In the genomic region with DNA sequence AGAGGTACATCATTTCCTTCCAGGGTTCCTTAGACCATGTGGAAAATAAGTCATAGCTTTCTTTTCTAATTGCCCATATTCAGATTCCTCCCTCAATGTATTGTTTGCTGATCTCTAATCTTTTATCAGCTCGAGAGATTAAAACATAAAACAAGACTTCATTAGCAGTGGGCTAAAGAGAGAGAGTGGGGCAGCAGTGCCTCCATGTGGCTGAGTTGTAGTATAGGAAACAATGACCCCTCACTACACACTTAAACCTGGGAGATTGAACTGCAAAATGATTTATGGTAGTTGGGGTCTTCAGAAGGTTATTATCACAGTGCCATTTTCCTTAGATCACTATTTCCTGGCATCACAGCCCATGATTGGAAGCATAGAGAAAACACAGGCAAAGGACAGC, we compare ENCODE assay signal across 10 mouse cellular contexts. TPM values are rescaled to one million over a fixed set of nuclear protein-coding genes. Genes with fewer than 3 reads are reported as not detected.
DNase-seq lines count a peak whose midpoint lies in the region; ATAC-seq and TF ChIP-seq lines count a peak whose summit lies in the region.
"Had no signal": no experiment of that assay in that cellular context is flagged by ENCODE, and none has a peak within 500 bp of the region (broad histone marks: within the 10 kb centered on the region; RNA-seq: fewer than 3 reads in every experiment).

No protein-coding gene starts in this region.

- WGBS in cerebellum, adult 2 months, result 6% methylated on average over 1 of the region's 1 CpGs
- WGBS in limb, embryonic 14.5 days, result 50% methylated on average over 1 of the region's 1 CpGs
- WGBS in limb, embryonic 10.5 days, result 66% methylated on average over 1 of the region's 1 CpGs
- 24% methylated on average over 1 of the region's 1 CpGs for WGBS in midbrain, embryonic 15.5 days

- peak in 1 of 2 experiments; percentile 2 for DNase-seq in cerebellum, adult 2 months
- no peak for DNase-seq in cerebellum, adult 9-11 months
- peak; percentile 36 for DNase-seq in limb, embryonic 14.5 days (ENCODE audit: low spot score)
- no peak for DNase-seq in limb, embryonic 10.5 days (ENCODE audit: low spot score)
- DNase-seq in adrenal gland, postnatal 14 days, result peak; percentile 66
- peak; percentile 21 to 63 for DNase-seq in layer of hippocampus, postnatal 14 days (ENCODE audit: low spot score in 2 of 2)
- DNase-seq in c-Kit-positive CD71-positive TER-119-positive erythroid progenitor cells, embryonic 14.5 days (ENCODE audit: low spot score), result no peak

- no peak overlapping the region for H3K9ac ChIP-seq in limb, embryonic 14.5 days (ENCODE audit: low read depth, low read length, severe bottlenecking)
- H3K9ac ChIP-seq in midbrain, embryonic 15.5 days, result no peak overlapping the region
- H3K9ac ChIP-seq: embryonic facial prominence, embryonic 15.5 days had no signal

- H3K36me3 ChIP-seq in limb, embryonic 14.5 days (ENCODE audit: control insufficient read depth, insufficient read depth, low read length), result no peaks in the 10 kb centered on the region
- H3K36me3 ChIP-seq in limb, embryonic 10.5 days, result no peaks in the 10 kb centered on the region
- no peaks in the 10 kb centered on the region for H3K36me3 ChIP-seq in midbrain, embryonic 15.5 days (replicated peaks)
- H3K36me3 ChIP-seq: embryonic facial prominence, embryonic 15.5 days had no signal

- H3K4me2 ChIP-seq in limb, embryonic 14.5 days (replicated peaks; ENCODE audit: low read depth, low read length, severe bottlenecking), result no peak overlapping the region
- no peak overlapping the region for H3K4me2 ChIP-seq in midbrain, embryonic 15.5 days
- H3K4me2 ChIP-seq: embryonic facial prominence, embryonic 15.5 days had no signal

- no peak for ATAC-seq in limb, embryonic 14.5 days (ENCODE audit: low FRiP score, low read depth)
- ATAC-seq in midbrain, embryonic 15.5 days (replicated peaks), result no peak

- no peaks in the 10 kb centered on the region for H3K4me1 ChIP-seq in cerebellum, adult 2 months (ENCODE audit: control insufficient read depth, insufficient read depth, low read length)
- H3K4me1 ChIP-seq in limb, embryonic 14.5 days (ENCODE audit: control insufficient read depth, insufficient read depth, low read length), result no peaks in the 10 kb centered on the region
- no peaks in the 10 kb centered on the region for H3K4me1 ChIP-seq in limb, embryonic 10.5 days
- no peaks in the 10 kb centered on the region for H3K4me1 ChIP-seq in midbrain, embryonic 15.5 days
- H3K4me1 ChIP-seq: embryonic facial prominence, embryonic 15.5 days had no signal

- H3K27me3 ChIP-seq in cerebellum, adult 2 months (ENCODE audit: control insufficient read depth, insufficient read depth, low read length), result no peaks in the 10 kb centered on the region
- H3K27me3 ChIP-seq in limb, embryonic 14.5 days (ENCODE audit: control insufficient read depth, insufficient read depth, low read length), result no peaks in the 10 kb centered on the region
- no peaks in the 10 kb centered on the region for H3K27me3 ChIP-seq in limb, embryonic 10.5 days (ENCODE audit: low read depth, poor library complexity, severe bottlenecking)
- no peaks in the 10 kb centered on the region for H3K27me3 ChIP-seq in midbrain, embryonic 15.5 days (replicated peaks)
- H3K27me3 ChIP-seq: embryonic facial prominence, embryonic 15.5 days had no signal

- no peak overlapping the region for H3K27ac ChIP-seq in cerebellum, adult 2 months (ENCODE audit: insufficient read depth, low read length)
- no peak overlapping the region for H3K27ac ChIP-seq in limb, embryonic 14.5 days (replicated peaks; ENCODE audit: low read depth, low read length)
- no peak overlapping the region for H3K27ac ChIP-seq in limb, embryonic 10.5 days
- no peak overlapping the region for H3K27ac ChIP-seq in midbrain, embryonic 15.5 days
- H3K27ac ChIP-seq: embryonic facial prominence, embryonic 15.5 days had no signal

- H3K9me3 ChIP-seq in limb, embryonic 14.5 days (ENCODE audit: control insufficient read depth, low read length), result no peaks in the 10 kb centered on the region
- no peaks in the 10 kb centered on the region for H3K9me3 ChIP-seq in limb, embryonic 10.5 days (replicated peaks)
- H3K9me3 ChIP-seq in midbrain, embryonic 15.5 days, result no peaks in the 10 kb centered on the region
- H3K9me3 ChIP-seq: embryonic facial prominence, embryonic 15.5 days had no signal

- H3K4me3 ChIP-seq in cerebellum, adult 2 months (replicated peaks; ENCODE audit: insufficient read depth, low read depth, low read length), result no peak overlapping the region
- no peak overlapping the region for H3K4me3 ChIP-seq in limb, embryonic 14.5 days (replicated peaks; ENCODE audit: low read length)
- no peak overlapping the region for H3K4me3 ChIP-seq in limb, embryonic 10.5 days
- H3K4me3 ChIP-seq in midbrain, embryonic 15.5 days, result no peak overlapping the region
- H3K4me3 ChIP-seq: embryonic facial prominence, embryonic 15.5 days had no signal

- no peak for TF ChIP-seq POLR2A in cerebellum, adult 2 months (IDR thresholded peaks at IDR 0.05; ENCODE audit: borderline replicate concordance, insufficient read depth, low read length)
- TF ChIP-seq POLR2A in limb, embryonic 14.5 days (IDR thresholded peaks at IDR 0.05; ENCODE audit: borderline replicate concordance, extremely low read depth, insufficient read depth, insufficient read length), result no peak

- peak; percentile 32; the same call in 1 of the 2 replicates for TF ChIP-seq CTCF in cerebellum, adult 2 months (IDR thresholded peaks at IDR 0.05; ENCODE audit: borderline replicate concordance, insufficient read depth, low read depth, low read length)

RNA-seq across cellular contexts. Expression of gene Spic, which starts 15.1 kb away (rescaled TPM):
- polyA plus RNA-seq in cerebellum, adult 2 months (2012; rRNA removed), result 0.05 TPM in 2 replicates
- 0.04 and 0.11 TPM in 2 replicates for polyA plus RNA-seq in limb, embryonic 14.5 days (2012; rRNA removed)
- polyA plus RNA-seq in limb, embryonic 14.5 days (2014; fragmentation: Nextera tagmentation; extraction: Ambion mirVana), result 0.11 TPM in 2 replicates
- polyA plus RNA-seq in limb, embryonic 10.5 days (2016; fragmentation: Nextera tagmentation; extraction: Ambion mirVana), result not detected in 2 replicates
- 2.6 and 2.8 TPM in 2 replicates for total RNA-seq in adrenal gland, postnatal 14 days (2021)
- not detected for total RNA-seq in layer of hippocampus, postnatal 14 days (2021)
- polyA plus RNA-seq in midbrain, embryonic 15.5 days (2015; fragmentation: Nextera tagmentation; extraction: Ambion mirVana), result not detected in 2 replicates
- total RNA-seq: left cerebral cortex, postnatal 36 days had no signal

Comparison
In these comparisons a context has a peak if more than half of its experiments do, and no peak if none do; other contexts are left out.
1. DNase-seq: peak in limb, embryonic 14.5 days (single experiment), adrenal gland, postnatal 14 days (single experiment) and layer of hippocampus, postnatal 14 days (2 of 2); none in cerebellum, adult 9-11 months (single experiment), limb, embryonic 10.5 days (single experiment) and c-Kit-positive CD71-positive TER-119-positive erythroid progenitor cells, embryonic 14.5 days (single experiment).